Mouse (Mus musculus) embryonic facial prominence, embryonic 12.5 days (tissue): ENCODE data around the gene Kif5a. TPM values are rescaled to one million over a fixed set of nuclear protein-coding genes. Genes with fewer than 3 reads are reported as not detected.
"Not testable (repeated sequence)": the region's sequence is repeated elsewhere in the genome, so short reads cannot be mapped to it uniquely, and the experiment has no call there.

Experiments
- ATAC-seq: fragments of 200-750 bp; cut with Nextera tagmentation; 2 replicates; pipeline ENCODE4 v1.8.0; 2017; ENCODE audit not compliant: insufficient number of reproducible peaks, insufficient read depth, low FRiP score, low TSS enrichment
- H3K27ac ChIP-seq: fragments of 300-500 bp; sonication (generic); 2 replicates; pipeline ENCODE4 v1.5.1; 2016; ENCODE audit warnings: mild to moderate bottlenecking
- H3K27me3 ChIP-seq: fragments of 300-500 bp; sonication (generic); 2 replicates; pipeline ENCODE4 v1.6.1; 2016; ENCODE audit warnings: mild to moderate bottlenecking, moderate library complexity
- H3K36me3 ChIP-seq: fragments of 300-500 bp; sonication (generic); 2 replicates; pipeline ENCODE4 v1.6.1; 2016; ENCODE audit warnings: mild to moderate bottlenecking
- H3K4me1 ChIP-seq: fragments of 300-500 bp; sonication (generic); 2 replicates; pipeline ENCODE4 v1.6.1; 2016
- H3K4me2 ChIP-seq: fragments of 300-500 bp; sonication (generic); replicated peaks from 2 replicates; pipeline ENCODE4 v1.6.1; 2016; ENCODE audit warnings: mild to moderate bottlenecking, moderate library complexity
- H3K4me3 ChIP-seq: fragments of 300-500 bp; sonication (generic); 2 replicates; pipeline ENCODE4 v1.5.1; 2016; ENCODE audit warnings: mild to moderate bottlenecking
- H3K9ac ChIP-seq: fragments of 300-500 bp; sonication (generic); 2 replicates; pipeline ENCODE4 v1.6.1; 2016; ENCODE audit warnings: mild to moderate bottlenecking, moderate library complexity
- H3K9me3 ChIP-seq: fragments of 300-500 bp; sonication (generic); 2 replicates; pipeline ENCODE4 v1.6.1; 2016; ENCODE audit warnings: mild to moderate bottlenecking, moderate library complexity
- WGBS: fragments of 180-500 bp; shearing (Covaris S2); methylation state at CpG from one replicate; pipeline ENCODE4 v1.1.7; 2016; 5-methylcytosine and 5-hydroxymethylcytosine counted together
- polyA plus RNA-seq: library from polyadenylated mRNA; unstranded; fragments of >200 nt; fragmentation: Nextera tagmentation; extraction: Ambion mirVana; gene quantifications from 2 replicates; pipeline ENCODE4 v1.2.1, GENCODE M21; 2016

Kif5a gene
- 13.5 and 16.8 TPM in 2 replicates for polyA plus RNA-seq

DNA sequence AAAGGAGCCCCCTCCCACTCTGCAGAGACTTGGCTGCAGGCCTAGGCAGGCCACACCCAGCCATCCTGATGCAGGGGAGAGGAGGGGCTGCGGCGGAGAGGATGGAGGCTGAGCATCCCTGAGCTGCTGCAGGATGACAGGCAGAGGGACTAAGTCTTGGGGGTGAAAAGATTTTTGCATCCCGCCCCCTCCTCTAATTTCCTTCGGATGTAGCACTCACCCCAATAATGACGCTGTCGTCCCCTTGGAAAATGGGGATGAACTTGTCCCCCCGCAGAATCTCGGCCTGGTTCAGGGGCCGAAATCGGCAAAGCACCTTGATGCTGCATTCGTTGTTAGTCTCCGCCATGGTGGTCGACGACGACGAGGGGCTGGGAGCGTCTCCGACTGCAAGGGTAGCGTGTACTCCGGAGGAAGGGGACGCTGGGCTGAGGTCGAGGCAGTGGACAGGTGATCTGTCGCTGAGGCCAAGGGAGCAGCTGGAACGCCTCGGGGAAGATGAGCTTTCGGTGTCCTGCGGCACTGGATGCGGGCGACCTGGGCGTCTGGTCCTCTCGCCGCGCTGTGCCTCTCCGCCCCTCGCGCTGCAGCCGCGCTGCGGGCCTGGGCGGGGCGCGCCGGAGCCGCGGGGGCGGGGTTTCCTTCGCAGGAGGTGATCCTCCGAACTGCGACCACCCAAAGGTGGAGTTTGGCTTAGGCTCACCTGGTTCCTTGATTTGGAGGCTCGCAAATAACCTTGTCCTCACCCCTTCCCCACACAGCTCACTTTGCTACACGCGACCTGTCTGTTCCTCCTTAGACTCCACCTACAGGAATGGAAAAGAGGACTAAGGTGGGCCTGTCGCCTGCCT, at the start of gene Kif5a:
TSS of gene Kif5a (minus strand) at position 801 of the 851 bp plus-strand sequence.
- Histone ChIP-seq H3K4me1 (peaks cover 23% of the 10 kb centered on the region), H3K27ac (no peak within 1 kb of the TSS), H3K4me2 (peak within 1 kb of the TSS; percentile 90), H3K4me3 (peak within 1 kb of the TSS; percentile 47), H3K9ac (peak within 1 kb of the TSS; percentile 52), H3K27me3 (peaks cover 36% of the 10 kb centered on the region), H3K9me3 (no peaks in the 10 kb centered on the region), H3K36me3 (no peaks in the 10 kb centered on the region)
- WGBS = 1% methylated on average over 53 of the region's 53 CpGs
- no peak for ATAC-seq

DNA sequence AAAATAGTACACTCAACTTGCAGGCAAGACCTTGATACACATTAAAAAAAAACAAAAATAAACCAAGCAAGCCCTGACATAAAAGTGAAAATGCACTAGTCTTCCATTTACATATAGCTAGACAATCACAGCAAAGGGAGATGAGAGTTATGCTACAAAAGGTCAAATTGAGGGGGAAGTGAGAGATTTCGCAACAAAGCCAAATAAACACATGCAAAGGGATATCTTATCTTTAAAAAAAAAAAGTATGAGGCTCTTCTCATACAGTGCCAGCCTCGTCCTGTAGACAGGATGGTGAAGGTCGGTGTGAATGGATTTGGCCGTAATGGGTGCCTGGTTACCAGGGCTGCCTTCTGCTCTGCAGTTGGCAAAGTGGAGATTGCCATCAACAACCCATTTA, 49.7 kb upstream of the Kif5a start:
- H3K4me3 ChIP-seq = no peak overlapping the region
- H3K27me3 ChIP-seq = no peaks in the 10 kb centered on the region
- ATAC-seq = no peak
- H3K4me2 ChIP-seq = no peak overlapping the region
- H3K36me3 ChIP-seq = peaks cover 15% of the 10 kb centered on the region
- no peak overlapping the region for H3K9ac ChIP-seq
- H3K27ac ChIP-seq = no peak overlapping the region
- 68% methylated on average over 4 of the region's 4 CpGs for WGBS
- no peaks in the 10 kb centered on the region for H3K9me3 ChIP-seq
- peaks cover 10% of the 10 kb centered on the region for H3K4me1 ChIP-seq

DNA sequence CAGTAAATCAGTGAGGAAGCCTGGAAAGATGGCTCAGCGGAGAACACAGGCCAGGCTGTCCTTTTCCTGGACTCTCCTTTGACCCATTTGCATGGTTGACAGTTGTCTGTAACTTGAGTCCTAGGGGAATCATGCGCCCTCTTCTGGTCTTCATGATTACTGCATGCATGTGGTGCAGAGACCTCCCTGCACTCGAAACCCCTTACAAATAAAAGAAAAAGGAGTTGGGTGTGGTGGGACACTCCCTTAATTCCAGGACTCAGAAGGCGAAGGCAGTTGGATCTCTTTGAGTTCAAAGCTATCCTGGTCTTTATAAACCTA, 49.2 kb upstream of the Kif5a start:
- peak overlapping the region; percentile 77 for H3K4me2 ChIP-seq
- H3K27ac ChIP-seq = 0 out of 2 replicates have a peak overlapping the region, but pooled peaks have one; percentile 58
- H3K36me3 ChIP-seq = peaks cover 20% of the 10 kb centered on the region
- under 1% methylated on average over 4 of the region's 4 CpGs for WGBS
- H3K27me3 ChIP-seq = no peaks in the 10 kb centered on the region
- peaks cover 10% of the 10 kb centered on the region for H3K4me1 ChIP-seq
- H3K9ac ChIP-seq = peak overlapping the region; percentile 43; the same call in 1 of the 2 replicates
- peak overlapping the region; percentile 84 for H3K4me3 ChIP-seq
- 0 out of 2 replicates have a peak, but pooled peaks have one; percentile 55 for ATAC-seq
- no peaks in the 10 kb centered on the region for H3K9me3 ChIP-seq

DNA sequence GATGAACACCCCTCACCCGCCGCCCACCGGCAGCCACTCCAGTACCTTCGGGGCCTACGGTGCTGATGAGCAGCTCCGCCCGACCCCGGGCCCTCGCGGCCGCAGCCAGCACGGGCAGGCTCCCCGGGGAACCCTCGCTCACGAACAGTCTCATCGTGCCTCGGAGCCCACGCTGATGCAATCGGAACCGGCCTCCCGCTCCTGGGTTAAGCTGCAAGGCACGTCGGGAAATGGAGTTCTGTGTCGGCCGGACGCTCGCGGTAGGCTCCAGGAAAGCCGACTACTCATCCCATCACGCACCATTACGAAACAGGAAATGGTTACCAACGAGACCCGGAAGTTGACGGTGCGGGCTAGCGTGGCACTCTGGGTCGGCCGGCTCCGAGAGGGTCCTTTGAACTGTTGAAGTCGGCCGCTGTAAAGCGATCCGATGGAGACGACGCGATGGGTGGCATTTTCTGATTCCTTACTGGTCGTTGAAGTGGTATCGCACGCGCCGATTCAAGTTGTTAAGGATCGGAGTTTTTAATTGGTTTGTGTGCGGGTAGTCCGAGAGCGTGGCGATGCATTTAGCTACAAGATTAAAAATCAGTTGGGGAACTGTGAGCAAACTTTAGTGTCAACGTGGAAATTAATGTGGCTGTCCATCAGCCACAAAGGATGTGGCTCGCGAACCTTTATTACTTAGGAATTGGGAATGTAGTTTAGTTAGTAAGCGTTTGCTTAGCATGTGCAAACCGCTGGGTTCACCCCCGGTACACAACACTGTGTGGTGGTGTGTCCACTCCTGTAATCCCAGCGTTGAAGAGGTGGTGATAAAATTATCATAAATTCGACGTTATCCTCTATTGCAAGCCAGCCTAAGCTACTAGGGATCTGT, 48.6 kb upstream of the Kif5a start, which contains the start of gene Mars:
TSS of gene Mars (minus strand) at position 311 of the 880 bp plus-strand sequence.
- Histone ChIP-seq H3K27me3 (no peaks in the 10 kb centered on the region), H3K4me2 (peak within 1 kb of the TSS; percentile 77), H3K9me3 (no peaks in the 10 kb centered on the region), H3K36me3 (peaks cover 26% of the 10 kb centered on the region), H3K4me3 (peak within 1 kb of the TSS; percentile 84), H3K9ac (peak within 1 kb of the TSS; percentile 78), H3K27ac (peak within 1 kb of the TSS; percentile 58), H3K4me1 (peaks cover 10% of the 10 kb centered on the region)
- peak; percentile 93 for ATAC-seq
- under 1% methylated on average over 65 of the region's 65 CpGs for WGBS

DNA sequence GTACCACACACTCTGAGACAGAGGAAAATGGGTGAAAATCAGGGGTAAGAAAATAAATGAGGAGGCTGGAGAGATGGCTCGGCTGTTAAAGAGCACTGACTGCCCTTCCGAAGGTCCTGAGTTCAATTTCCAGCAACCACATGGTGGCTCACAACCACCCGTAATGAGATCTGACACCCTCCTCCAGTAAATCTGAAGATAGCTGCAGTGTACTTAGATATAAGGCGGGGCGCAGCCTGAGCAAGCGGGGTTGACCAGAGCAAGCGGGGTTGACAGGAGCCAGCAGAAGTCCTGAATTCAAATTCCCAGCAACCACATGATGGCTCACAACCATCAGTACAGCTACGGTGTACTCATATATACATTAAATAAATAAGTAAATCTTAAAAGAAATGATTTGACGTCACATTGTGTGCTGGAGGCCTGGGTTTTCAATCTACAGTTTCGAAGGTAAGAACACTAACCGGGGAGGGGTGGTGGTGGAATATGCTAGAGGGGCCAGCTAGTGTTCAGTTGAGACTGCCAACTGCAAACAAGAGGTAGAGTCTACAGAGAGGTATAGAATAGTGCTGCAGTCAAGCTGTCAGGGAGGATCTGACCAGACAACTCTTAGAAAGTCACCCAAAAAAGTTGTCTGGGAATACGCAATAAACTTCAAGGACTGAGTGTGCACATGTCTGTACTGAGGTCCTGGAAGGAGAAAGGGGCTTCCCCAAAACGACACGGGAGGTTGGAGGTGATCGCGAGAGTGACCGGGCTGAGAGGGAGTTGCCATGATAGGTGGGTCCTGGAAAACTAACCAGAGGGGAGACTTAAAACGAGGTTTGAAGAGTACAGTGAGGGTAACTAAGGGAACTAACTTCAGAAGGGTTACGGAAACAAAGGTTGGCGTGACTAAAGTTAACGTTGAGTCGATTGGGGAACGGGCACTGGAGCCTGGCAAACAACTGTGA, 47.7 kb upstream of the Kif5a start:
- 39% methylated on average over 23 of the region's 23 CpGs for WGBS
- H3K9ac ChIP-seq = peak overlapping the region; percentile 78
- no peaks in the 10 kb centered on the region for H3K9me3 ChIP-seq
- no peaks in the 10 kb centered on the region for H3K27me3 ChIP-seq
- peaks cover 36% of the 10 kb centered on the region for H3K36me3 ChIP-seq
- peak overlapping the region; percentile 77 for H3K4me2 ChIP-seq
- peak overlapping the region; percentile 84 for H3K4me3 ChIP-seq
- H3K4me1 ChIP-seq = peaks cover 10% of the 10 kb centered on the region
- peak overlapping the region; percentile 58; the same call in 1 of the 2 replicates for H3K27ac ChIP-seq
- peak; percentile 54 for ATAC-seq

DNA sequence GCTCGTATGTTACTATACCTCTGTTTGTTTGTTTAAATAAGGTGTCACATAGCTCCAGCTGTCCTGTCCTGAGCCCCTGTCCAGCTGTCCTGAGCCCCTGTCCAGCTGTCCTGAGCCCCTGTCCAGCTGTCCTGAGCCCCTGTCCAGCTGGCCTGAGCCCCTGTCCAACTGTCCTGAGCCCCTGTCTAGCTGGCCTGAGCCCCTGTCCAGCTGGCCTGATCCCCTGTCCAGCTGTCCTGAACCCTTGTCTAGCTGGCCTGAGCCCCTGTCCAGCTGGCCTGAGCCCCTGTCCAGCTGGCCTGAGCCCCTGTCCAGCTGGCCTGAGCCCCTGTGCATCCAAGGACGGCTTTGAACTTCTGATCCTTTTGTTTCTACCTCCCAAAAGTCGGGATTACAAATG, 46.0 kb upstream of the Kif5a start:
- not testable (repeated sequence) for H3K4me3 ChIP-seq, H3K27me3 ChIP-seq, H3K9me3 ChIP-seq, H3K9ac ChIP-seq, ATAC-seq, H3K27ac ChIP-seq, H3K4me1 ChIP-seq, H3K4me2 ChIP-seq
- H3K36me3 ChIP-seq = peaks cover 52% of the 10 kb centered on the region
- WGBS = 83% methylated on average over 3 of the region's 3 CpGs

DNA sequence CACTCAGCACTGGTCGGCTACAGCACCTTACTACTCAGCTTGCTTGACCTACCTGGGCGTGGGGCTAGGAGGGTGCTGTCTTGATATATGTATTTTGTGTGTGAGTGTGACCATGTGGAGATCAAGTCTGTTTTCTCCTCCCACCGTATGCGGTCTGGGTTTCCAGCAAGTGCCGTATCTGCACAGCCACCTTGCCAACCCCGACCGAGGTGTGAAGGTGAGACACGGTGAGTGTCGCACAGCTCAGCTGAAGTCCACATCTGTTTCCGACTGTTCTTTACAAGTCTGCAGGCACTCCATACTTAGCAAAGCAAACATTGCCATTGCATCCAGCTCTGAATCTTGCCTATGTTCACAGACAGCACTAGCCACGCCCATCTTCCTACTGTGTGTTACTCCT, 40.0 kb upstream of the Kif5a start:
- no peaks in the 10 kb centered on the region for H3K9me3 ChIP-seq
- H3K4me3 ChIP-seq = no peak overlapping the region
- ATAC-seq = no peak
- H3K27ac ChIP-seq = no peak overlapping the region
- peaks cover 93% of the 10 kb centered on the region for H3K36me3 ChIP-seq
- H3K27me3 ChIP-seq = no peaks in the 10 kb centered on the region
- H3K4me1 ChIP-seq = no peaks in the 10 kb centered on the region
- no peak overlapping the region for H3K9ac ChIP-seq
- WGBS = 91% methylated on average over 11 of the region's 11 CpGs
- H3K4me2 ChIP-seq = no peak overlapping the region

DNA sequence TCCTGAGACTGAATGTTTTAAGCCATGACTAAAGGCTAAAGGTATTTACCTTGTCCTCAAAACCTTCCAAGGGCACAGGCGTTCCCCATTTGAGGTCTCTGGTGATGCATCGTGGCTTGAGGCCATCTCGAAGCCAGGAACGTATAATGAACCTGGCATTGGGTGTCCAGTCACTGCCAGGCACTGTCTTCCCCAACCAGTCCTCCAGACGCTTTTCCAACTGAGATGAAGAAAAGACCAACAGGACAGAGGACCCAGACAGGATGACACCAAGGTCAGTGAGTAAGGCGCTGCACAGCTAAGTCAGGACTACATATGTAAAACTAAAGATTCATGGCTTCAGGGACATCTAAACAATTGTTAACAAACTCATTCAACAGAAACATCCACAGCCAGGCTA, 37.2 kb upstream of the Kif5a start:
- Histone ChIP-seq H3K9me3 (no peaks in the 10 kb centered on the region), H3K9ac (no peak overlapping the region), H3K36me3 (peaks cover 93% of the 10 kb centered on the region), H3K27ac (no peak overlapping the region), H3K4me2 (no peak overlapping the region), H3K4me3 (no peak overlapping the region), H3K4me1 (no peaks in the 10 kb centered on the region), H3K27me3 (no peaks in the 10 kb centered on the region)
- WGBS = 92% methylated on average over 6 of the region's 6 CpGs
- no peak for ATAC-seq

DNA sequence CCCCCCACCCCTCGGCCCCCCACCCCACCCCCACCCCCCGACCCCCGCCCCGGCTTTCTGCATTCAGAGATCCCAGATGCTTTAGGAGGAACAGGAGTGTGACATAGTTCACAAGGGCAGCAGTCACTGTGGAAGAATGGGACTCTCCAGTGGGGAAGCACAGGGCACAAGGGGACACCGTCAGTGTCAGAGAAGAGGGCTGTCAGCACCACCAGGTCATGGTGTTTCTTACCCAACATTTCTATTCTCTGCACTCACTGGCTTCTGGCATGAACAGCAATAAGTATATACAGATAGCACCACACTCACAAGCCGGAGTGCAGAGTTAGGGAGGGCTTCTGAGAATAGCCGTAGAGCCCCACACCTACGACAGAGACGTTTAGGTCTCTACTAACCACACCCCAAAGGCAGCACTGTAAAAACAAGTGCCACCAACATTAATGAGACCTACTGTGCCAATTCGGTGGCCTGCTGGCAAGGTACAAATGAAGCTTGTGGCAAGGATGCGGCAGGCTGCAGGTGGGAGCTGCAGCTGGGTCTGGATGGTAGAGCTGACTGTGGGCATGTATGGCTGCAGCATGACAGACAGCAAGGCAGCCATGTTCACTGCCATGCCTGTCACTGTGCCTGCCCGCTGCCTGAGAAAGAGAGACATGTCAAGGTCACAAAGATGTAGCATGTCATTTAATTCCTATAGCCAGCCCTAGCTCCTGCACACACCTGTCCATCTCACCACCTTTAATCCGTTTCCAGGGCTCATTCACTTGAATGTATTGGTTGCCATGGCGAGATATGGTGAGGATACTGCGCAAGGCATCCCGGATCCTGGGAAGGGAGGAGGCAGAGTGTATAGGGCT, 34.1 kb upstream of the Kif5a start:
- Histone ChIP-seq H3K9me3 (no peaks in the 10 kb centered on the region), H3K9ac (no peak overlapping the region), H3K36me3 (peaks cover 88% of the 10 kb centered on the region), H3K4me1 (peaks cover 10% of the 10 kb centered on the region), H3K27ac (no peak overlapping the region), H3K27me3 (no peaks in the 10 kb centered on the region), H3K4me2 (no peak overlapping the region), H3K4me3 (no peak overlapping the region)
- ATAC-seq = no peak
- WGBS = 91% methylated on average over 15 of the region's 16 CpGs

DNA sequence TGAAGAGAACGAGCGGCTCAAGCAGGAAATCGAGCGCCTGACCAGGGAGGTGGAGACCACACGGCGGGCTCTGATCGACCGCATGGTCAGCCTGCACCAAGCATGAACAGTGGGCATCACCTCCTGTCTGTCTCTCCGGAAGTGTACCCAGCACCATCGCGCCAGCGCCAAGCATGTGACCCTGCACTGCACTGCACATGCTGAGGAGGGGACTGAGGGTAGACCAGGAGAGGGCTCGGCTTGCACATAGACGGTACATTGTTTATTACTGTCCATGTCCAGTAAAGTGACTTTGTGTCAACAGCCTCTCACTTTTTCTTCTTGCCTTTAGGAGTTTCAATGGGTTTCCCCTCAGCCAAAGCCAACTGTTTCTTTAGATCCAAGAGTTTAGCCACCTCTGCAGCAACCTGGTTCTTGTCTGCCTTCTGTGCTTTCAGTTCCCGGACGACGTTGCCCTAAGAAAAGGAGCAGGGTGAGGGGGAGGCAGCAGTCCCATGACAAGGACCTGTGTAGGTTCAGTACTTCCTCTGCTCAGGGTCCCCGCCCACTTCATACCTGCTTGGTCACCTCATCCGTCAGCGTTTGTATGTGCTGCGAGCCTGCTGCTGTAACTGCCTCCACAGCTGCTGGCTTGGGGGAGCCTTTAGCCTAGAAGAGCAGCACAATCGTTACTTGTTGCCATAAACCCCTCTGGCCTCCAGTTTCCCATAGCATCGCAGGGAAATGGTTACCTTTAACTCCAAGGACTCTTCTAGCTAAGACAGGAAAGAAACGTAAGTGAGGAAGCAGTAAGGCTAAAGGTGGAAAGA, 33.0 kb upstream of the Kif5a start:
- Histone ChIP-seq H3K4me1 (peaks cover 20% of the 10 kb centered on the region), H3K36me3 (peaks cover 77% of the 10 kb centered on the region), H3K9me3 (no peaks in the 10 kb centered on the region), H3K27me3 (no peaks in the 10 kb centered on the region), H3K27ac (no peak overlapping the region), H3K4me3 (no peak overlapping the region), H3K4me2 (no peak overlapping the region), H3K9ac (no peak overlapping the region)
- 91% methylated on average over 24 of the region's 24 CpGs for WGBS
- ATAC-seq = no peak
